Mouse (Mus musculus) C2C12 (cell line): ENCODE results near the gene Slc24a3.

ENCODE experiments used
- CTCF ChIP-seq: IDR thresholded peaks from one replicate; pipeline ENCODE4 v1.5.1; 2011; ENCODE audit not compliant: control insufficient read depth, insufficient read depth, insufficient read length
- MYOD1 ChIP-seq: IDR thresholded peaks from one replicate; pipeline ENCODE4 v1.6.1; 2011; ENCODE audit warnings: low read depth; ENCODE audit not compliant: control insufficient read depth, insufficient read length

DNA sequence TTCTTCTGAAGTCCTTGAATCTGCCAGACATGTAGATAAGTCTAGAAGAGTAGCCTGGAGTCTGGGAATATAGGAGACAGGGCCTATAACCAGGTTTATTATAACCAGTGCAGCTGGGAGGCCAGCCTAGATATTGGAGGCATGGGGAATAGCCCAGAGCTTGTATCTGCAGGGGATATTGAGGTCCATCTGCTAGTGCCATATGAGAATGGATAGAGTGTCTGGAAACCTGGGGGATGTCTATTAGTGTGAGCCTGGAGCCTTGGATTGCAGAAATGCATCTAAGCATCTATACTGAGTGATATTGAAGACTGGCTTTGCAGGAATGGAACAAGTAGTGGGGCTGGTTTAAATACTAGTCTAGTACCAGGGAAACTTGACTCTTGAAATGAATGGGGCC, 168.9 kb downstream of the Slc24a3 start:
- TF ChIP-seq CTCF (no peak), MYOD1 (no peak)
